Mouse (Mus musculus) stomach, embryonic 15.5 days (tissue): ENCODE measurements around the gene Agr3. TPM values are rescaled to one million over a fixed set of nuclear protein-coding genes. Genes with fewer than 3 reads are reported as not detected.

Experiments
- ATAC-seq: fragments of 200-750 bp; cut with Nextera tagmentation; 2 replicates; pipeline ENCODE4 v1.8.0; 2017; ENCODE audit warnings: low read depth, moderate number of reproducible peaks, moderate TSS enrichment; ENCODE audit not compliant: insufficient read depth, low FRiP score
- H3K27ac ChIP-seq: fragments of 300-500 bp; sonication (generic); 2 replicates; pipeline ENCODE4 v1.5.1; 2015; ENCODE audit warnings: mild to moderate bottlenecking, inconsistent platforms
- H3K27me3 ChIP-seq: fragments of 300-500 bp; sonication (generic); replicated peaks from 2 replicates; pipeline ENCODE4 v1.6.1; 2015; ENCODE audit warnings: inconsistent platforms
- H3K36me3 ChIP-seq: fragments of 300-500 bp; sonication (generic); 2 replicates; pipeline ENCODE4 v1.6.1; 2015; ENCODE audit warnings: inconsistent platforms
- H3K4me1 ChIP-seq: fragments of 300-500 bp; sonication (generic); 2 replicates; pipeline ENCODE4 v1.6.1; 2015; ENCODE audit warnings: inconsistent platforms
- H3K4me2 ChIP-seq: fragments of 300-500 bp; sonication (generic); 2 replicates; pipeline ENCODE4 v1.6.1; 2015; ENCODE audit warnings: mild to moderate bottlenecking, inconsistent platforms
- H3K4me3 ChIP-seq: fragments of 300-500 bp; sonication (generic); replicated peaks from 2 replicates; pipeline ENCODE4 v1.5.1; 2015; ENCODE audit warnings: inconsistent platforms
- H3K9ac ChIP-seq: fragments of 300-500 bp; sonication (generic); 2 replicates; pipeline ENCODE4 v1.6.1; 2015; ENCODE audit warnings: inconsistent platforms
- H3K9me3 ChIP-seq: fragments of 300-500 bp; sonication (generic); 2 replicates; pipeline ENCODE4 v1.6.1; 2016; ENCODE audit warnings: inconsistent platforms
- WGBS: fragments of 180-500 bp; shearing (Covaris S2); methylation state at CpG from one replicate; pipeline ENCODE4 v1.1.7; 2015; 5-methylcytosine and 5-hydroxymethylcytosine counted together
- polyA plus RNA-seq: library from polyadenylated mRNA; unstranded; fragments of >200 nt; fragmentation: Nextera tagmentation; extraction: Ambion mirVana; gene quantifications from 2 replicates; pipeline ENCODE4 v1.2.1, GENCODE M21; 2015

The Agr3 gene
- polyA plus RNA-seq = 0.27 TPM in 2 replicates

GRCm38 (mm10) chr12:35925402-35925801 is at the start of gene Agr3:
Agr3 (plus strand) TSS chr12:35925620.
- Histone ChIP-seq H3K4me1 (no peaks in the 10 kb centered on the region), H3K9ac (no peak within 1 kb of the TSS), H3K27me3 (no peaks in the 10 kb centered on the region), H3K36me3 (no peaks in the 10 kb centered on the region), H3K4me2 (no peak within 1 kb of the TSS), H3K27ac (no peak within 1 kb of the TSS), H3K9me3 (no peaks in the 10 kb centered on the region), H3K4me3 (no peak within 1 kb of the TSS)
- WGBS = 80% methylated on average over 9 of the region's 9 CpGs
- no peak for ATAC-seq

- Histone ChIP-seq H3K4me3 (no peak overlapping the region), H3K27ac (no peak overlapping the region), H3K9ac (no peak overlapping the region), H3K27me3 (no peaks in the 10 kb centered on the region), H3K9me3 (no peaks in the 10 kb centered on the region), H3K4me2 (no peak overlapping the region), H3K36me3 (no peaks in the 10 kb centered on the region), H3K4me1 (no peaks in the 10 kb centered on the region)
- 48% methylated on average over 9 of the region's 9 CpGs for WGBS
- ATAC-seq = no peak
Observed at GRCm38 (mm10) chr12:35884892-35885558, 40.4 kb upstream of the Agr3 start.

GRCm38 (mm10) chr12:35889383-35889782 is 36.0 kb upstream of the Agr3 start:
- Histone ChIP-seq H3K4me1 (no peaks in the 10 kb centered on the region), H3K4me2 (no peak overlapping the region), H3K27me3 (no peaks in the 10 kb centered on the region), H3K27ac (no peak overlapping the region), H3K4me3 (no peak overlapping the region), H3K9me3 (no peaks in the 10 kb centered on the region), H3K9ac (no peak overlapping the region), H3K36me3 (no peaks in the 10 kb centered on the region)
- no peak for ATAC-seq
- 64% methylated on average over 2 of the region's 2 CpGs for WGBS

GRCm38 (mm10) chr12:35890756-35891155 is 34.7 kb upstream of the Agr3 start:
- ATAC-seq = no peak
- H3K27me3 ChIP-seq = no peaks in the 10 kb centered on the region
- H3K4me3 ChIP-seq = no peak overlapping the region
- H3K27ac ChIP-seq = no peak overlapping the region
- no peak overlapping the region for H3K9ac ChIP-seq
- H3K4me1 ChIP-seq = no peaks in the 10 kb centered on the region
- WGBS = 80% methylated on average over 2 of the region's 2 CpGs
- no peak overlapping the region for H3K4me2 ChIP-seq
- no peaks in the 10 kb centered on the region for H3K9me3 ChIP-seq
- H3K36me3 ChIP-seq = no peaks in the 10 kb centered on the region

GRCm38 (mm10) chr12:35894304-35894900 is 31.0 kb upstream of the Agr3 start:
- no peak overlapping the region for H3K27ac ChIP-seq
- ATAC-seq = peak; percentile 50; the same call in 1 of the 2 replicates
- 52% methylated on average over 6 of the region's 6 CpGs for WGBS

GRCm38 (mm10) chr12:35895875-35896763 is 29.3 kb upstream of the Agr3 start:
- no peak overlapping the region for H3K9ac ChIP-seq
- no peaks in the 10 kb centered on the region for H3K27me3 ChIP-seq
- H3K27ac ChIP-seq = no peak overlapping the region
- no peaks in the 10 kb centered on the region for H3K9me3 ChIP-seq
- H3K4me3 ChIP-seq = peak overlapping the region; percentile 24; the same call in 1 of the 2 replicates
- H3K4me1 ChIP-seq = no peaks in the 10 kb centered on the region
- no peaks in the 10 kb centered on the region for H3K36me3 ChIP-seq
- H3K4me2 ChIP-seq = peak overlapping the region; percentile 56
- ATAC-seq = no peak
- WGBS = 29% methylated on average over 20 of the region's 20 CpGs

More at GRCm38 (mm10) chr12:35894304-35894900, 31.0 kb upstream of the Agr3 start:
- no peak overlapping the region for H3K4me2 ChIP-seq
- H3K36me3 ChIP-seq = no peaks in the 10 kb centered on the region
- H3K4me3 ChIP-seq = no peak overlapping the region
- H3K9ac ChIP-seq = no peak overlapping the region
- H3K27me3 ChIP-seq = no peaks in the 10 kb centered on the region
- H3K9me3 ChIP-seq = no peaks in the 10 kb centered on the region
- H3K4me1 ChIP-seq = no peaks in the 10 kb centered on the region

GRCm38 (mm10) chr12:35896764-35897282 is 28.6 kb upstream of the Agr3 start:
- ATAC-seq = no peak
- Histone ChIP-seq H3K9me3 (no peaks in the 10 kb centered on the region), H3K9ac (no peak overlapping the region), H3K4me3 (peak overlapping the region; percentile 24; the same call in 1 of the 2 replicates), H3K4me2 (peak overlapping the region; percentile 56), H3K27ac (no peak overlapping the region), H3K27me3 (no peaks in the 10 kb centered on the region), H3K4me1 (no peaks in the 10 kb centered on the region), H3K36me3 (no peaks in the 10 kb centered on the region)
- WGBS = 38% methylated on average over 4 of the region's 4 CpGs

GRCm38 (mm10) chr12:35910632-35911031 is 14.8 kb upstream of the Agr3 start:
- Histone ChIP-seq H3K9ac (no peak overlapping the region), H3K27ac (no peak overlapping the region), H3K27me3 (no peaks in the 10 kb centered on the region), H3K36me3 (no peaks in the 10 kb centered on the region), H3K4me1 (no peaks in the 10 kb centered on the region), H3K4me3 (no peak overlapping the region), H3K9me3 (no peaks in the 10 kb centered on the region), H3K4me2 (no peak overlapping the region)
- ATAC-seq = no peak
- 72% methylated on average over 1 of the region's 1 CpGs for WGBS

- H3K4me2 ChIP-seq = no peak overlapping the region
- no peak overlapping the region for H3K4me3 ChIP-seq
- no peaks in the 10 kb centered on the region for H3K36me3 ChIP-seq
- H3K27ac ChIP-seq = no peak overlapping the region
- H3K27me3 ChIP-seq = no peaks in the 10 kb centered on the region
- H3K4me1 ChIP-seq = no peaks in the 10 kb centered on the region
- ATAC-seq = no peak
- H3K9me3 ChIP-seq = no peaks in the 10 kb centered on the region
- no peak overlapping the region for H3K9ac ChIP-seq
Observed at GRCm38 (mm10) chr12:35915813-35916212, 9.6 kb upstream of the Agr3 start.

GRCm38 (mm10) chr12:35916467-35916866 is 9.0 kb upstream of the Agr3 start:
- no peak overlapping the region for H3K4me2 ChIP-seq
- H3K9me3 ChIP-seq = no peaks in the 10 kb centered on the region
- no peaks in the 10 kb centered on the region for H3K36me3 ChIP-seq
- H3K9ac ChIP-seq = no peak overlapping the region
- no peak overlapping the region for H3K27ac ChIP-seq
- 63% methylated on average over 1 of the region's 1 CpGs for WGBS
- H3K4me1 ChIP-seq = no peaks in the 10 kb centered on the region
- H3K4me3 ChIP-seq = no peak overlapping the region
- no peak for ATAC-seq
- no peaks in the 10 kb centered on the region for H3K27me3 ChIP-seq

- Histone ChIP-seq H3K4me2 (no peak overlapping the region), H3K9me3 (no peaks in the 10 kb centered on the region)
Observed at GRCm38 (mm10) chr12:35918031-35918430, 7.4 kb upstream of the Agr3 start.

GRCm38 (mm10) chr12:35927804-35928203 is 2.4 kb downstream of the Agr3 start:
- H3K9ac ChIP-seq = no peak overlapping the region
- H3K4me2 ChIP-seq = no peak overlapping the region
- no peaks in the 10 kb centered on the region for H3K36me3 ChIP-seq
- H3K9me3 ChIP-seq = no peaks in the 10 kb centered on the region
- H3K4me3 ChIP-seq = no peak overlapping the region
- no peak overlapping the region for H3K27ac ChIP-seq
- no peaks in the 10 kb centered on the region for H3K4me1 ChIP-seq
- 63% methylated on average over 2 of the region's 2 CpGs for WGBS
- no peaks in the 10 kb centered on the region for H3K27me3 ChIP-seq
- no peak for ATAC-seq

More at GRCm38 (mm10) chr12:35918031-35918430, 7.4 kb upstream of the Agr3 start:
- Histone ChIP-seq H3K27ac (no peak overlapping the region), H3K27me3 (no peaks in the 10 kb centered on the region), H3K9ac (no peak overlapping the region), H3K4me1 (no peaks in the 10 kb centered on the region), H3K36me3 (no peaks in the 10 kb centered on the region), H3K4me3 (no peak overlapping the region)
- no peak for ATAC-seq
- 76% methylated on average over 1 of the region's 1 CpGs for WGBS
